Mouse (Mus musculus): ENCODE data around the gene Arhgef12.

- TF ChIP-seq CTCF (IDR thresholded peaks at IDR 0.05; ENCODE audit: control insufficient read depth, insufficient read depth, insufficient replicate concordance, low read depth, low read length) (no peak), POLR2A (IDR thresholded peaks at IDR 0.05; ENCODE audit: control insufficient read depth, low read depth, low read length) (no peak)
Observed at GRCm38 (mm10) chr9:43012541-43012940, 94.5 kb downstream of the Arhgef12 start.
